Mouse (Mus musculus) E14TG2a.4 (cell line): Measurements from ENCODE around the gene Xrra1.

ENCODE experiments used
- CTCF ChIP-seq: conservative IDR thresholded peaks from 2 replicates; pipeline ENCODE4 v1.5.1; 2014; ENCODE audit warnings: low read length
- POU5F1 ChIP-seq: IDR thresholded peaks from 2 replicates; pipeline ENCODE4 v1.6.1; 2014; ENCODE audit warnings: low read length, borderline replicate concordance

DNA sequence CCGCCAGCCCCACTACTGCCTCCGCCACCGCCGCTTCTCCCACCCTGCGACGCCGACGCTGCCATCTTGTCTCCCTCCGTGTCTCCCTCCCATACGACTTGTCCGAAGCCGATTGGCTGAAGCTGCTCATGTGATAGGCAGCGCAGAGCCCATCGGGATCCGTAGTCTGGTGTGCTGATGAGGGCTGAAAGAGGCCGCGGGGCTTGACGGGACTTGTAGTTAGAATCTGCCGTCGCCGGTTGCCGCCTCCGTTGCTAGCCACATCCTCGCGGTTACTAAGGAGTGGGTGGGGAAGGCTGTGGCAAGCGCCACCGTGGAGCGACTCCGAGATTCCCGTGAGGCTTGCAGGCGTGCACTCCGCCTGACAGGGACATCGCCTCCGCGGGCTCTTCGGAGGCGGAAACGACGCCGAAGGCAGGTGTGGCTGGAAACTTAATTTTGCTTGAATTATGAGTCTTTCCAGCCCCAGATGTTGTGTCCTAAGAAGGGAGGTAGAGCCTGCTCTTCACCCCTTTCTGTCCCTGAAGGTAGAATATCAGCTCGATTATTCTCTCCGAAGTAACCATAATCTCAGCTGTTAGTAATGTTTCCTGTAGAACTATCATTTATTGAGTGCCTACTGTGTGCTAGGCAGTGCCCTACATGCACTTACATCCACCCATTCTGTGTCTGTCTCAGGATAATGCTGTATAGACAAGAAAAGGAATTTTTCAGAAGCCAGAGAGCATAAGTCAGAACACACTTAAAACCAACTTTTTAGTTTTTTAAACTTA lies at the start of gene Xrra1:
- TF ChIP-seq CTCF (no peak), POU5F1 (no peak)
